Mouse (Mus musculus) intestine, embryonic 14.5 days (tissue): ENCODE results near the gene Prkce. TPM values are rescaled to one million over a fixed set of nuclear protein-coding genes. Genes with fewer than 3 reads are reported as not detected.

Experiments used
- ATAC-seq: fragments of 200-750 bp; cut with Nextera tagmentation; replicated peaks from 2 replicates; pipeline ENCODE4 v1.8.0; 2017; ENCODE audit warnings: low read depth, moderate number of reproducible peaks, moderate TSS enrichment, moderate library complexity; ENCODE audit not compliant: low FRiP score, low TSS enrichment
- DNase-seq: peaks from one replicate; pipeline ENCODE4 v3.0.0-alpha.2; 2018; ENCODE audit warnings: low spot score
- H3K27ac ChIP-seq: fragments of 300-500 bp; sonication (generic); 2 replicates; pipeline ENCODE4 v1.5.1; 2014; ENCODE audit warnings: low read depth, mild to moderate bottlenecking, control low read depth
- H3K27me3 ChIP-seq: fragments of 300-500 bp; sonication (generic); replicated peaks from 2 replicates; pipeline ENCODE4 v1.6.1; 2014; ENCODE audit warnings: low read length, control low read depth; ENCODE audit not compliant: control insufficient read depth, insufficient read depth
- H3K36me3 ChIP-seq: fragments of 300-500 bp; sonication (generic); 2 replicates; pipeline ENCODE4 v1.6.1; 2014; ENCODE audit warnings: low read length, control low read depth; ENCODE audit not compliant: control insufficient read depth, insufficient read depth
- H3K4me1 ChIP-seq: fragments of 300-500 bp; sonication (generic); replicated peaks from 2 replicates; pipeline ENCODE4 v1.6.1; 2014; ENCODE audit warnings: low read length, control low read depth, mixed read lengths; ENCODE audit not compliant: control insufficient read depth, insufficient read depth
- H3K4me2 ChIP-seq: fragments of 300-500 bp; sonication (generic); 2 replicates; pipeline ENCODE4 v1.6.1; 2014; ENCODE audit warnings: low read length
- H3K4me3 ChIP-seq: fragments of 300-500 bp; sonication (generic); 2 replicates; pipeline ENCODE4 v1.5.1; 2014; ENCODE audit warnings: low read depth, low read length, control low read depth, mixed read lengths
- H3K9ac ChIP-seq: fragments of 300-500 bp; sonication (generic); 2 replicates; pipeline ENCODE4 v1.6.1; 2014; ENCODE audit warnings: mild to moderate bottlenecking, low read length
- H3K9me3 ChIP-seq: fragments of 300-500 bp; sonication (generic); 2 replicates; pipeline ENCODE4 v1.6.1; 2016; ENCODE audit warnings: low read length, control low read depth; ENCODE audit not compliant: control insufficient read depth
- WGBS: fragments of 180-500 bp; shearing (Covaris S2); extraction: QIAGEN DNeasy Blood & Tissue Kit; methylation state at CpG from one replicate; pipeline ENCODE4 v1.1.7; 2014; 5-methylcytosine and 5-hydroxymethylcytosine counted together
- polyA plus RNA-seq: library from polyadenylated mRNA; unstranded; fragments of >200 nt; fragmentation: Nextera tagmentation; extraction: Ambion mirVana; gene quantifications from 2 replicates; pipeline ENCODE4 v1.2.1, GENCODE M21; 2014

The Prkce gene
- polyA plus RNA-seq, 1 experiment from 2014 or later: 7.5 TPM

- no peak overlapping the region for H3K4me3 ChIP-seq
- H3K4me1 ChIP-seq: no peaks in the 10 kb centered on the region
- H3K27me3 ChIP-seq: no peaks in the 10 kb centered on the region
- no peak overlapping the region for H3K27ac ChIP-seq
- 91% methylated on average over 5 of the region's 5 CpGs for WGBS
- no peak overlapping the region for H3K9ac ChIP-seq
- DNase-seq (no peak), ATAC-seq (no peak)
- no peaks in the 10 kb centered on the region for H3K9me3 ChIP-seq
- H3K36me3 ChIP-seq: no peaks in the 10 kb centered on the region
- no peak overlapping the region for H3K4me2 ChIP-seq
Measured at GRCm38 (mm10) chr17:86589681-86590080, 422.1 kb downstream of the Prkce start.

DNA sequence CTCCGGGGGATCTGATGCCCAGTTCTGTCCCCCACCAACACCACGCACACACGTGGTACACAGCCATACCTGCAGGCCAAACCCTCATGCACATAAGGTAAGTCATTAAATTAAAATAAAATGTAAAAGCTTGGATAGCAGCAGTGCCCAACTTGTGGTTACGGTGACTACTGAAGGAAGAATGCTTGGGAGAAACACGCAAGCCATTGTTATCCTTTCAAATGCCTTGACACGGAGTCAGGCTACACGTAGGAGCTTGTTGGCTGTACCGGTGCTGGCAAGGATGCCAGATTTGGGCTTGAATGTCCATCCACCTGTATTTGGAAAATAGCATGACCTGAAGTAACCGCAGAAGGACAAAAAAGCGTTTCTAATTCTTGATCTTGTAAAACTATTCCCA, 423.7 kb downstream of the Prkce start:
- Histone ChIP-seq H3K9ac (no peak overlapping the region), H3K36me3 (no peaks in the 10 kb centered on the region), H3K4me3 (no peak overlapping the region), H3K9me3 (no peaks in the 10 kb centered on the region), H3K4me1 (no peaks in the 10 kb centered on the region), H3K27ac (no peak overlapping the region), H3K4me2 (no peak overlapping the region), H3K27me3 (no peaks in the 10 kb centered on the region)
- WGBS: 91% methylated on average over 10 of the region's 10 CpGs
- DNase-seq (no peak), ATAC-seq (no peak)

GRCm38 (mm10) chr17:86592991-86593586, 425.5 kb downstream of the Prkce start:
- no peaks in the 10 kb centered on the region for H3K36me3 ChIP-seq
- H3K27ac ChIP-seq: no peak overlapping the region
- H3K27me3 ChIP-seq: no peaks in the 10 kb centered on the region
- no peak overlapping the region for H3K9ac ChIP-seq
- no peak overlapping the region for H3K4me3 ChIP-seq
- no peaks in the 10 kb centered on the region for H3K4me1 ChIP-seq
- no peak overlapping the region for H3K4me2 ChIP-seq
- ATAC-seq (no peak), DNase-seq (no peak)
- H3K9me3 ChIP-seq: no peaks in the 10 kb centered on the region
- WGBS: 68% methylated on average over 6 of the region's 6 CpGs

- Histone ChIP-seq H3K4me3 (no peak overlapping the region), H3K9me3 (no peaks in the 10 kb centered on the region), H3K4me2 (no peak overlapping the region), H3K36me3 (no peaks in the 10 kb centered on the region), H3K27me3 (no peaks in the 10 kb centered on the region), H3K27ac (no peak overlapping the region), H3K4me1 (no peaks in the 10 kb centered on the region), H3K9ac (no peak overlapping the region)
- DNase-seq (no peak), ATAC-seq (no peak)
- WGBS: 52% methylated on average over 9 of the region's 9 CpGs
Measured at GRCm38 (mm10) chr17:86595526-86595925, 427.9 kb downstream of the Prkce start.

DNA sequence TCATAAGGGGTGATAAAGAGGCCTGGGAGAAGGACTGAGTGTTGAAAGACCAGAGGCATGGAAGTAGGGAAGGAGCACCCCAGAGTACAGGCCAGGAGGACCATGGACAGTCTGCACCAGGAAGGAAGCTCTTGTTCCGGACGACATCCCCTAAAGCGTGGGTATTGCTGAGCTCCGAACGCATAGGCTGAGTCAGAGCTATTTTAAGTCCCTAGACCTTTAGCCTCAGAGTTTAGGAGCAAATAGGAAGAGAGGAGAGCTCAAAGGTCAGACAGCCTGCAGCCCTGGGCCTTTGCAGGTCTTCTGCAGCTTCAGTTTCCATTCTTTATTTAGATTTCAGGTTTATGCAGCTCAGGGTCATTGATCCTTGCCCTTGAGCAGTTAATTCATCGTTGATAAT, 433.5 kb downstream of the Prkce start:
- H3K27me3 ChIP-seq: no peaks in the 10 kb centered on the region
- ATAC-seq (no peak), DNase-seq (no peak)
- WGBS: 42% methylated on average over 6 of the region's 6 CpGs
- no peaks in the 10 kb centered on the region for H3K36me3 ChIP-seq
- no peak overlapping the region for H3K9ac ChIP-seq
- no peak overlapping the region for H3K4me2 ChIP-seq
- no peak overlapping the region for H3K4me3 ChIP-seq
- no peak overlapping the region for H3K27ac ChIP-seq
- 0 out of 2 replicates have a peak, but pooled peaks cover 8% of the 10 kb centered on the region for H3K4me1 ChIP-seq
- no peaks in the 10 kb centered on the region for H3K9me3 ChIP-seq

DNA sequence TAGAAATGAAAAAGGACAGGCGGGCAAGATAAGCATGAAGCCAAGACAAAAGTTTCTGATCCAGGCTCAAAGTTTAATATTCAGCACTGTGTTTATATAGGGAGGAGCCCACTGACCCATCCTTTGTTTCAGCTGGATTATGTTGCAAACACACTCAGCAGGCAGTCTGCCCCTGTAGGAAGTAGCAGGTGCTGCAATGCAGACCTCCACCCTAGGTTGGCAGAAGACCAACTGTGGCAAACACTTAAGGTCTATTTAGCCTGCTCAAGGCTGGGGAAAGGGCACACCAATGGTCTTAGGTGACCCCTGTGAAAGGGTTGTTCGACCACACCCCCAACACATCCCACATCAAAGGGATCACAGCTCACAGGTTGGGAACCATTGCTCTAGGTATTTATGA, 434.3 kb downstream of the Prkce start:
- no peaks in the 10 kb centered on the region for H3K27me3 ChIP-seq
- H3K36me3 ChIP-seq: no peaks in the 10 kb centered on the region
- 84% methylated on average over 2 of the region's 2 CpGs for WGBS
- H3K9me3 ChIP-seq: no peaks in the 10 kb centered on the region
- no peak overlapping the region for H3K4me2 ChIP-seq
- no peak overlapping the region for H3K27ac ChIP-seq
- H3K9ac ChIP-seq: no peak overlapping the region
- no peak overlapping the region for H3K4me3 ChIP-seq
- DNase-seq: no peak
- H3K4me1 ChIP-seq: 0 out of 2 replicates have a peak, but pooled peaks cover 8% of the 10 kb centered on the region
- no peak for ATAC-seq

GRCm38 (mm10) chr17:86603848-86604444, 436.4 kb downstream of the Prkce start:
- DNase-seq (no peak), ATAC-seq (no peak)
- Histone ChIP-seq H3K4me3 (no peak overlapping the region), H3K9ac (no peak overlapping the region), H3K27ac (no peak overlapping the region), H3K9me3 (no peaks in the 10 kb centered on the region), H3K4me2 (no peak overlapping the region), H3K4me1 (0 out of 2 replicates have a peak, but pooled peaks cover 8% of the 10 kb centered on the region), H3K27me3 (no peaks in the 10 kb centered on the region), H3K36me3 (no peaks in the 10 kb centered on the region)
- WGBS: 60% methylated on average over 5 of the region's 5 CpGs

DNA sequence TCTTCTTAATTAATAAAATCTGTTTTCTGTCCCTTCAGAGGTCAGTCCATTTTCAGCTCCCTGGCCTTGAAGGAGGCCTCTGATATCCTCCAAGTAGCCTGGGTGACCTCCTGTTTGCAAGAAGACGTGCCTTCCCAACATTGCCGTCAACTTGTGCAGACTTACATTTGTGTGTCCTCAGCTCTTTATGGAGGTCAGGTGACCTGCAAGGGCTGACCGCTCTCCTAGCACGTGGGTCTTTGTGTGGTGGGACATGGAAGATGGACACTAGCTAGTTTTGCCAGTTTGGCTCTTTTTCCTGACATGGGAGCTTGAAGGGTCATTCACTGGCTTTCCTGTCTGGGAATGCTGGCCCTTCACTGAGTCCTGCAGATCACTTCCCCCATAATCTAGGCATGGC, 440.4 kb downstream of the Prkce start:
- no peak for DNase-seq
- H3K9ac ChIP-seq: no peak overlapping the region
- no peak overlapping the region for H3K4me2 ChIP-seq
- no peak overlapping the region for H3K4me3 ChIP-seq
- H3K4me1 ChIP-seq: 0 out of 2 replicates have a peak, but pooled peaks cover 5% of the 10 kb centered on the region
- H3K27ac ChIP-seq: no peak overlapping the region
- H3K27me3 ChIP-seq: no peaks in the 10 kb centered on the region
- H3K9me3 ChIP-seq: no peaks in the 10 kb centered on the region
- ATAC-seq: no peak
- H3K36me3 ChIP-seq: no peaks in the 10 kb centered on the region
- WGBS: 82% methylated on average over 4 of the region's 4 CpGs
